Mouse (Mus musculus): ENCODE measurements at regions not wholly inside any gene's neighbourhood (a gene's known extent, or its start where the extent isn't known, plus 50 kb on each side); places are given as distances from the start of the nearest gene placed in this dataset.

DNA sequence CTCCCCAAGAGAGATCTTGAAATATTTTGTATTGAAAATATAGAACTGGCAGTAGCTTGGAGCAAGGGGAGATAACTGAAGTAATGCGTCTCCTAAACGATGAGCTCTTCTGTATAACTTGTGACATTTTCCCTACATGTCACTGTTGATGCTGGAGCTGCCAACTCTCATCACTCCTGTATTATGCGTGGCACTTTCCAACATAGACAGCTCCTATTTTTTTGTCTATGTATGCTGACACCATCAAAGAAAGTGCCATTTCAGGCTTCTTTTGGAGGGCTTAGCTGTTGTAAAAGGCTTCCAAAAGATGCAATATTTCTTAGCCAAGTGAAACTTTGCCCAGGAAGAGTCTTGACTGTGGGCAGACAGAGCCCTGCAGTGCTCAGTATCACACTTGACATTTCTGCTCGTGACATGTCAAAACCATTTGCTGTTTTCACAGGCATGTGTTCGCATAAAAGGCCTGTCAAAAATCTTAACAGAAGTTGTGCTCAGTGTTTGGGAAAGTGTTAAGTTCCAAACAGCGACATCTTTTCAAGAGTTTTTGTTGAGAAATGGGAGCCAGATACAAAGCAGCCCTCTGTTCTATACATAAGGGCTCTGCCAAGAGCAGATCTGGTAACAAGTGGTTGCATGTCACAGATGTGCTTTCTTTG lies 53.6 kb upstream of the Otol1 start:
- no peak for ATAC-seq (replicated peaks in 1 of 2; ENCODE audit: insufficient read depth in 1 of 2, low FRiP score in 2 of 2, low TSS enrichment in 1 of 2, low read depth in 1 of 2, poor library complexity in 2 of 2, severe bottlenecking in 2 of 2)

DNA sequence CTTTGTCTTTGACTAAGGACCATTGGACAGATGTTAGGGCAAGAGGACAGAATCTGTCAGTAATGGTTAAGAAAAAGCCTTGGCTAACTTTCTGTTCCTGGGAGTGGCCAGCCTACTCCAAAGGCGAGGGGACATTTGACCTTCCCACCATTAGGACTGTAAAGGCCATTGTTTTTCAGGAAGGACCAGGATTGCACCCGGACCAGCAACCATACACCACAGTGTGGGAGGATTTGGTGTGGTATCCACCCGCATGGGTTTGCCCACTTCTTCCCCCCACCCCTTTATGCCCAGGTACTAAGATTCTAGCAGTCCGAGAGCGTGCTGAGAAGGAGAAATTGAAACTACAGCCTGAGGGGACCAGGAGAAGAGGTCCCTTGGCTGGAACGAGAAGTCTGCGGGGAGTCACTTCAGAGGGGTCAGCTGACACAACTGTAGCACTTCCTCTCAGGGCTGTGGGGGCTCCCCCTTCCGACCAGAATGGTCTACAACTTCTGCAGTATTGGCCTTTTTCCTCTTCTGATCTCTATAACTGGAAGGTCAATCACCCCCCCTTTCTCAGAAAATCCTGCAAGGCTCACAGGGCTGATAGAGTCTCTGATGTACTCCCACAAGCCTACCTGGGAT lies 63.2 kb upstream of the Sptssb start:
- peak; percentile 96 to 99 for ATAC-seq (replicated peaks in 1 of 2; ENCODE audit: insufficient read depth in 1 of 2, low FRiP score in 2 of 2, low TSS enrichment in 1 of 2, low read depth in 1 of 2, poor library complexity in 2 of 2, severe bottlenecking in 2 of 2)

DNA sequence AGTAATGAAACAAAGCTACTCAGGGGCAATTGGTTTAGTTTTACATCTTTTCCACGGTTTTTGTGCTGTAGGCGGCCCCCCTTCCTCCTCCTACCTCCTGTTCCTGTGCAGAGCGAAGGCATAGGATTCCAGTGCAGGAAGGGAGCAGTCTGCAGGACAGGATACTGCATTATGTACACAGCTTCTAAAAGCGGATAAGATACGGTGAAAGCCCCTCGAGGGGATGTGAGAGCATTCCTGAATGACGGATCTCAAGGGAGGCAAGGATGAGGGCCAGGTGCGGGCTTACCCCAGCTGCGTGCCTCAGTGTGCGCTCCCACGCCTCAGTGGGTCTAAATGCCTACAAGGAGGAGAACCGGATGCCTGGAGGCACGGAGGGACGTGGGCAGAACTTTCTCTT lies 53.1 kb upstream of the Sptssb start:
- no peak for ATAC-seq (replicated peaks in 1 of 2; ENCODE audit: insufficient read depth in 1 of 2, low FRiP score in 2 of 2, low TSS enrichment in 1 of 2, low read depth in 1 of 2, poor library complexity in 2 of 2, severe bottlenecking in 2 of 2)

DNA sequence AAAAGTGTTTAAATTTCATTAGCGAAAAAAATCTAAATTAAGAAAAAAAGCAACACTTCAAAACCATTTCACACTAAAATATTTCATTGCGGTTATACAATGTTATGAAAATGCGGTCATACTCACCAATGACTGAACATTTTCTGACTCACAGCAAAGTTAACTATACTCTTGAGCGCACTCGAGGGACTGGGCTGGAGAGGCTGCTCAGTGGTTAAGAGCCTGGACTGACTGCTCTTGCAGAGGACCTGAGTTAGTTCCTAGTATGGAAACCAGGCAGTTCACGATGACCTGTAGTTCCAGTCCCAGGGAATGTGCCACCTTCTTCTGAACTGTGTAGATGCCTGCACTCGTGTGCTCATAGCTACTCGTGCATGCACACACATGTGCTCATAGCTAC lies 50.3 kb upstream of the Sptssb start:
- no peak for ATAC-seq (replicated peaks in 1 of 2; ENCODE audit: insufficient read depth in 1 of 2, low FRiP score in 2 of 2, low TSS enrichment in 1 of 2, low read depth in 1 of 2, poor library complexity in 2 of 2, severe bottlenecking in 2 of 2)

Measured in hematopoietic stem cell, adult 5-6 weeks (primary cell).